Mouse (Mus musculus) liver, embryonic 14.5 days (tissue): ENCODE data around the gene Ccndbp1. TPM values are rescaled to one million over a fixed set of nuclear protein-coding genes. Genes with fewer than 3 reads are reported as not detected.

Source experiments
- ATAC-seq: fragments of 200-750 bp; cut with Nextera tagmentation; 2 replicates; pipeline ENCODE4 v1.8.0; 2017; ENCODE audit warnings: moderate number of reproducible peaks, mild to moderate bottlenecking, moderate library complexity; ENCODE audit not compliant: insufficient read depth
- DNase-seq, 3 experiments: peaks; one replicate each; pipeline ENCODE4 v3.0.0-alpha.2; 2012 to 2013; ENCODE audit warnings: low read depth in 3 of 3, low spot score in 3 of 3
- H3K27ac ChIP-seq: fragments of 300-500 bp; sonication (generic); 2 replicates; pipeline ENCODE4 v1.5.1; 2014; ENCODE audit warnings: moderate library complexity, mild to moderate bottlenecking, control low read depth, inconsistent platforms
- H3K27me3 ChIP-seq: fragments of 300-500 bp; sonication (generic); 2 replicates; pipeline ENCODE4 v1.6.1; 2014; ENCODE audit warnings: mild to moderate bottlenecking, low read length, moderate library complexity; ENCODE audit not compliant: control insufficient read depth, insufficient read depth
- H3K36me3 ChIP-seq: fragments of 300-500 bp; sonication (generic); replicated peaks from 2 replicates; pipeline ENCODE4 v1.6.1; 2014; ENCODE audit warnings: low read depth; ENCODE audit not compliant: control insufficient read depth, insufficient read depth
- H3K4me1 ChIP-seq, 2 experiments: fragments of 200-500 bp in 1 of 2; fragments of 300-500 bp in 1 of 2; sonication (generic) in 1 of 2; replicated peaks; 2 replicates each; pipeline ENCODE4 v1.6.1; 2012 to 2014; ENCODE audit warnings: antibody characterized with exemption in 1 of 2, inconsistent platforms in 1 of 2, low read length in 1 of 2; ENCODE audit not compliant: control insufficient read depth in 2 of 2, insufficient read depth in 2 of 2
- H3K4me2 ChIP-seq: fragments of 300-500 bp; sonication (generic); 2 replicates; pipeline ENCODE4 v1.6.1; 2014; ENCODE audit warnings: low read depth, mild to moderate bottlenecking, control low read depth, moderate library complexity
- H3K4me3 ChIP-seq, 2 experiments: fragments of 200-500 bp in 1 of 2; fragments of 300-500 bp in 1 of 2; sonication (generic) in 1 of 2; 2 replicates each; pipeline ENCODE4 v1.5.1; 2012 to 2014; ENCODE audit warnings: low read depth in 2 of 2, low read length in 2 of 2, mild to moderate bottlenecking in 2 of 2, control low read depth in 1 of 2, inconsistent platforms in 1 of 2, moderate library complexity in 1 of 2; ENCODE audit not compliant: insufficient read depth in 1 of 2
- H3K9ac ChIP-seq: fragments of 300-500 bp; sonication (generic); replicated peaks from 2 replicates; pipeline ENCODE4 v1.6.1; 2014; ENCODE audit warnings: mild to moderate bottlenecking, control low read depth, moderate library complexity
- H3K9me3 ChIP-seq: fragments of 300-500 bp; sonication (generic); 2 replicates; pipeline ENCODE4 v1.6.1; 2016; ENCODE audit warnings: low read length, mixed read lengths; ENCODE audit not compliant: control insufficient read depth
- CTCF ChIP-seq: IDR thresholded peaks from 2 replicates; pipeline ENCODE4 v1.5.1; 2016; ENCODE audit warnings: antibody characterized with exemption, low read depth, control low read depth
- EP300 ChIP-seq: IDR thresholded peaks from 2 replicates; pipeline ENCODE4 v1.6.1; 2016; ENCODE audit warnings: antibody characterized with exemption, low read depth
- WGBS: fragments of 180-500 bp; shearing (Covaris S2); extraction: QIAGEN DNeasy Blood & Tissue Kit; methylation state at CpG from one replicate; pipeline ENCODE4 v1.1.7; 2014; ENCODE audit not compliant: insufficient replicate concordance; 5-methylcytosine and 5-hydroxymethylcytosine counted together
- polyA plus RNA-seq, 2 experiments: library from polyadenylated mRNA; depleted of rRNA in 1 of 2; stranded (reverse) in 1 of 2; unstranded in 1 of 2; fragments of >200 nt; fragmentation: Nextera tagmentation in 1 of 2; extraction: Ambion mirVana in 1 of 2; gene quantifications; 2 replicates each; pipeline versions ENCODE4 v1.2.1 to v1.2.3; 2012 to 2014

Ccndbp1 gene
- 26.9 and 38.1 TPM in 2 replicates for polyA plus RNA-seq (2012; rRNA removed)
- 45.1 and 46.4 TPM in 2 replicates for polyA plus RNA-seq (2014; fragmentation: Nextera tagmentation; extraction: Ambion mirVana)

DNA sequence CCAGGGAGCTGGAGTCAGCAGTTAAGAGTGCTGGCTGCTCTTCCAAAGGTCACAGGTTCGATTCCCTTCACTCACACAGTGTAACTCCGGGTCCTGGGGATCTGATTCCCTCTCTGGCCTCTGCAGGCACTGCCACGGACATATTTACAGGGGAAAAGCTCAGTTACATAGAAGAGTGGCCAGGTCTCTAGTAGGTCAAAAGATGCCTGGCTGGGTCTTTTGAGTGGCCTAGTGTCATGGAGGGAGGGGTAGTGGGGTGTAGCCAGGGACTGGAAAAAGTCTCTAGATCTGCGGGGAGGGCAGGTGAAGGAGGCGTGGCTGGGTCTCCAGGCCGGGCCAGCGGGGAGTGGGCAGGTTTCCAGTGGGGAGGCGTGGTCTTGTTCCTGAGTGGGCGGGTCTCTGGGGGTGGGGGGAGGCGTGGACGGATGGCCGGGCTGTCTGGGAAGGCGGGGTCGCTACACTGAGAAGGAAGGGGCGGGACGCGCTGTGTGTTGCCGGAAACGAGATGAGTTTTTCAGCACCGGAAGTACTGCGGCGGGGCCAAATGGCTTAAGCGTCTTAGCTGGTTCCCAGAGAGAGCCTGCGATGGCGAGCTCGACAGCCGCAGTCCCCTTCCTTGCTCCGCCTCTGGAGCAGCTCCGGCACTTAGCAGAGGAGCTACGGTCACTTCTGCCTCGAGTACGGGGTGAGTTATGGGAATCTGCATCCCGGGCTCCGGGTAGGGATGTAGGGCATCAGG, at the start of gene Ccndbp1:
Ccndbp1 (plus strand) TSS at position 479 of the 739 bp plus-strand sequence.
- Histone ChIP-seq H3K27ac (peak within 1 kb of the TSS; percentile 61), H3K4me2 (peak within 1 kb of the TSS; percentile 81), H3K27me3 (no peaks in the 10 kb centered on the region), H3K36me3 (peaks cover 7% of the 10 kb centered on the region; the same call in 1 of the 2 replicates), H3K9ac (peak within 1 kb of the TSS; percentile 75), H3K4me1 (peaks cover 6 to 8% of the 10 kb centered on the region in 2 experiments), H3K9me3 (no peaks in the 10 kb centered on the region), H3K4me3 (peak within 1 kb of the TSS; percentile 79 to 99)
- 2% methylated on average over 34 of the region's 34 CpGs for WGBS
- ATAC-seq (peak; percentile 96), DNase-seq (peak; percentile 85 to 89 (median 87))
- TF ChIP-seq CTCF (no peak), EP300 (no peak)

DNA sequence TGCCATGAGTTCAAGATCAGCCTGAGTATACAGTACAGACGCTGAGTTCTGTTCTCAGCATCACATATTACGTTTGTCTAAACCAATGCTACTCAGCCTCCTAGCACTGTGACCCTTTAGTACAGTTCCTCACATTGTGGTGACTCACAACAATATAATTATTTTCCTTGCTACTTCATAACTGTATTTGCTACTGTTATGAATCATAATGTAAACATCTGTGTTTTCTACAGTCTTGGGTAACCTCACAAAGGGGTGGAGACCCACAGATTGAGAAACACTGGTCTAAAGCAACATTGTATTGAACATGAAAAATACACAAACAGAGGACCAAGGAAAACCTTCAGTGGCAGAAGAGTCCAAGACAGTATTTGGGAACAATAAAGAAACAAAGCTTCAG, 48.8 kb upstream of the Ccndbp1 start:
- H3K4me2 ChIP-seq = no peak overlapping the region
- ATAC-seq = no peak

GRCm38 (mm10) chr2:120959827-120960226, 48.4 kb upstream of the Ccndbp1 start:
- H3K27ac ChIP-seq = no peak overlapping the region
- WGBS = 79% methylated on average over 5 of the region's 5 CpGs
- no peak for ATAC-seq

More for the DNA sequence above, 48.8 kb upstream of the Ccndbp1 start:
- no peak overlapping the region for H3K9ac ChIP-seq
- peaks cover 15% of the 10 kb centered on the region for H3K36me3 ChIP-seq
- no peak overlapping the region for H3K4me3 ChIP-seq
- no peaks in the 10 kb centered on the region for H3K9me3 ChIP-seq
- no peaks in the 10 kb centered on the region for H3K27me3 ChIP-seq
- no peak for DNase-seq
- no peak overlapping the region for H3K27ac ChIP-seq
- no peaks in the 10 kb centered on the region for H3K4me1 ChIP-seq
- TF ChIP-seq EP300 (no peak), CTCF (no peak)
- 82% methylated on average over 2 of the region's 2 CpGs for WGBS

DNA sequence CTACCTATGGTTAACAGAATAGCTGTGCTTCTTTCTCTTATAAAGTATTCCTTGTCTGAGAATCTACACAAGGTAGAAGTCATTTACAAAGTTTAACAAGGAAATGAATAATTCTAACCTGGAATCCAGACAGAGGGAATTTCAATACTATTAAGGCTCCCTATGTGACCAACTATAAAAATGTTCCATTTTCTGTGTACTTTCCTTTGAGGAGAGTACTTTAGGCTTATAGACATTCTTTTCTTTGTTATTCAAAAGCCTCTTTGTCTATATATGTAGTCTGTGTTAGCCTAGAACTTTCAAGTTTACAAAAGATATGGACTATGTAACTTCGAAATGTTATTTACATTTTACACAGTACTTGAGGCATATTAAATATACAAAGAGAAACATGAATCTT, 47.9 kb upstream of the Ccndbp1 start:
- TF ChIP-seq CTCF (no peak), EP300 (no peak)
- H3K4me3 ChIP-seq = no peak overlapping the region
- no peak overlapping the region for H3K27ac ChIP-seq
- ATAC-seq (no peak), DNase-seq (no peak)
- 88% methylated on average over 1 of the region's 1 CpGs for WGBS
- peaks cover 10% of the 10 kb centered on the region for H3K36me3 ChIP-seq
- no peak overlapping the region for H3K4me2 ChIP-seq
- H3K27me3 ChIP-seq = no peaks in the 10 kb centered on the region
- H3K4me1 ChIP-seq = no peaks in the 10 kb centered on the region
- no peaks in the 10 kb centered on the region for H3K9me3 ChIP-seq
- H3K9ac ChIP-seq = no peak overlapping the region

More at GRCm38 (mm10) chr2:120959827-120960226, 48.4 kb upstream of the Ccndbp1 start:
- no peaks in the 10 kb centered on the region for H3K27me3 ChIP-seq
- peaks cover 13% of the 10 kb centered on the region for H3K36me3 ChIP-seq
- no peak for DNase-seq
- H3K9ac ChIP-seq = no peak overlapping the region
- H3K4me1 ChIP-seq = no peaks in the 10 kb centered on the region
- no peaks in the 10 kb centered on the region for H3K9me3 ChIP-seq
- H3K4me3 ChIP-seq = no peak overlapping the region
- TF ChIP-seq EP300 (no peak), CTCF (no peak)
- no peak overlapping the region for H3K4me2 ChIP-seq

DNA sequence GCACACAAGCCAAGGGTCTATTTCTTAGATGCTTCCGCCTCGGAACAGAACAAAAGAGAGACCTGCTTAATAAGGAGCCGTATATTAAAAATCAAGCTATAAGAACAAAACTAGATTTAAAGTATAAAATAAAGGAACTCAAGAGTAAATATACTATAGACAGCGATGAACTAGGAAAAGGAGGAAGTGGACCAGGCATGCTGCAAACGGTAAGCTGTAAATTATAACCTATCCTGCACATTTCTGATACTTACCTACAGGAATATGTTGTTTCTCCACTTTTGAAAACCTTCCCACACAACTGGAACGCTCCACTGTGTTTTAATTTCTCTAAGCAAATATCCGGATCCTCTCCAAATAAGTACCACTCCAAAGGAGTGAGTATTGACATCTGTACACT, 45.1 kb upstream of the Ccndbp1 start:
- ATAC-seq = no peak
- Histone ChIP-seq H3K9ac (no peak overlapping the region), H3K27ac (no peak overlapping the region), H3K4me2 (no peak overlapping the region), H3K36me3 (peaks cover 10% of the 10 kb centered on the region), H3K4me1 (no peaks in the 10 kb centered on the region), H3K27me3 (no peaks in the 10 kb centered on the region), H3K4me3 (no peak overlapping the region), H3K9me3 (no peaks in the 10 kb centered on the region)
- DNase-seq = no peak
- no peak for TF ChIP-seq EP300
- WGBS = 77% methylated on average over 7 of the region's 7 CpGs
